Mouse (Mus musculus) C2C12 (cell line): Measurements from ENCODE around the gene Col17a1. TPM values are rescaled to one million over a fixed set of nuclear protein-coding genes. Genes with fewer than 3 reads are reported as not detected.

Experiments
- H3K27me3 ChIP-seq: one replicate; pipeline ENCODE4 v1.6.1; 2011; ENCODE audit not compliant: control insufficient read depth, insufficient read depth, insufficient read length
- H3K36me3 ChIP-seq: one replicate; pipeline ENCODE4 v1.6.1; 2011; ENCODE audit not compliant: control insufficient read depth, insufficient read depth
- H3K4me3 ChIP-seq: one replicate; pipeline ENCODE4 v1.5.1; 2011; ENCODE audit warnings: mild to moderate bottlenecking, control low read depth; ENCODE audit not compliant: poor library complexity, insufficient read depth, severe bottlenecking
- H3K79me2 ChIP-seq: one replicate; pipeline ENCODE4 v1.6.1; 2011; ENCODE audit not compliant: control insufficient read depth, insufficient read depth
- H3K79me3 ChIP-seq: one replicate; pipeline ENCODE4 v1.6.1; 2011; ENCODE audit warnings: low read depth, control low read depth
- H3ac ChIP-seq: one replicate; pipeline ENCODE3; 2011; ENCODE audit warnings: low read depth; ENCODE audit not compliant: control insufficient read depth, insufficient read length
- CEBPB ChIP-seq: IDR thresholded peaks from one replicate; pipeline ENCODE4 v1.6.1; 2011; ENCODE audit warnings: low read depth, mild to moderate bottlenecking, control low read depth, moderate library complexity
- CTCF ChIP-seq: IDR thresholded peaks from one replicate; pipeline ENCODE4 v1.5.1; 2011; ENCODE audit not compliant: control insufficient read depth, insufficient read depth, insufficient read length
- FOSL1 ChIP-seq: IDR thresholded peaks from one replicate; pipeline ENCODE4 v1.8.0; 2011; ENCODE audit warnings: mild to moderate bottlenecking, low read length; ENCODE audit not compliant: poor library complexity, insufficient read depth, severe bottlenecking
- MAX ChIP-seq: IDR thresholded peaks from one replicate; pipeline ENCODE4 v1.6.1; 2011; ENCODE audit warnings: mild to moderate bottlenecking, control low read depth
- MYOD1 ChIP-seq: IDR thresholded peaks from one replicate; pipeline ENCODE4 v1.6.1; 2011; ENCODE audit warnings: low read depth; ENCODE audit not compliant: control insufficient read depth, insufficient read length
- MYOG ChIP-seq: IDR thresholded peaks from one replicate; pipeline ENCODE4 v1.6.1; 2011; ENCODE audit not compliant: control insufficient read depth, insufficient read length; ENCODE audit errors: extremely low read depth
- USF1 ChIP-seq: IDR thresholded peaks from one replicate; pipeline ENCODE4 v1.6.1; 2011; ENCODE audit warnings: low read depth, mild to moderate bottlenecking, control low read depth, moderate library complexity
- polyA plus RNA-seq: library from polyadenylated mRNA; unstranded; fragments of >200 nt; fragmentation: generic; extraction: Trizol; gene quantifications from one replicate; pipeline ENCODE4 v1.2.1, GENCODE M21; 2012; ENCODE audit warnings: missing spikeins

The Col17a1 gene
- polyA plus RNA-seq, 1 experiment: 0.13 TPM

DNA sequence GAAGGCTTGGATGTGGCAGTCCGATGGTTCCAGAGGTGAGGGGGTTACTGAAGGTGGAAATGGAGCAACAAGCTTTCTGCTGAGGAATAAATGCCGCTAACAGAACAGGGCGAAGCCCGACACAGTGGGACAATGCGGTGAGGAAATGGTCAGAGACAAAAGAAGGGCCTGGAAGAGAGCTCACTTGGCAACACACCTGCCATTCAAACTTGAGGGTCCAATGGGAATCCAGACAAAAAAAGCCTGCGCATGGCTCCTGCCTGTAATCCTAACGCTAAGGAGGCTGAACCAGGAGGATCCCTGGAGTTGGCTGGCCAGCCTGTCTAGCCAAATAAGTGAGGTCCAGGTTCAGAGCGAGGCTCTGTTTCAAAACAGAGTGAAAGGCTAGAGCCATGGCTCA, 4.5 kb upstream of the Col17a1 start:
- Histone ChIP-seq H3K79me3 (no peaks in the 10 kb centered on the region), H3K36me3 (no peaks in the 10 kb centered on the region), H3K4me3 (no peak overlapping the region), H3ac (no peak overlapping the region), H3K79me2 (no peaks in the 10 kb centered on the region), H3K27me3 (no peaks in the 10 kb centered on the region)
- TF ChIP-seq USF1 (no peak), MYOG (no peak), CEBPB (no peak), MYOD1 (no peak), CTCF (no peak), MAX (no peak), FOSL1 (no peak)

DNA sequence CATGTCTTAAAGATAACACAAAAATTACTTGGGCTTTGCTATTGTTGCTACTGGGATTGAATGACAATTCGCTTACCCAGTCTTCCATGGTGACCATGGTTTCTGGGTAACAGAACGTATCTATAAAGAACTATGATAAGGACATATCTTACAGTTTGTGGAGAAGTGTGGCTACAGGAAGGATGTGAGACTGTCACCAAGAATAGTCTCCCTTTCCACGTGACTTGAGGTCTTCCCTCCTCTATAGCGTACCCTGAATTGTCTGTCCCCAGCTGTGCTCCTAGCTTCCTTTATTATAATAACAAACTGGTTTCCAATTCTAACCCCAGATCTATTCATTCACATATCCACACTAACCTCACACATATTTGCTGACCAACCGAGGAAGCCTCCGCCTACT, 3.8 kb upstream of the Col17a1 start:
- Histone ChIP-seq H3K4me3 (no peak overlapping the region), H3K79me3 (no peaks in the 10 kb centered on the region), H3K36me3 (no peaks in the 10 kb centered on the region), H3K79me2 (no peaks in the 10 kb centered on the region), H3ac (no peak overlapping the region), H3K27me3 (no peaks in the 10 kb centered on the region)
- TF ChIP-seq MYOG: no peak
- TF ChIP-seq CEBPB: no peak
- no peak for TF ChIP-seq CTCF
- no peak for TF ChIP-seq FOSL1
- TF ChIP-seq MAX: no peak
- no peak for TF ChIP-seq USF1
- no peak for TF ChIP-seq MYOD1

DNA sequence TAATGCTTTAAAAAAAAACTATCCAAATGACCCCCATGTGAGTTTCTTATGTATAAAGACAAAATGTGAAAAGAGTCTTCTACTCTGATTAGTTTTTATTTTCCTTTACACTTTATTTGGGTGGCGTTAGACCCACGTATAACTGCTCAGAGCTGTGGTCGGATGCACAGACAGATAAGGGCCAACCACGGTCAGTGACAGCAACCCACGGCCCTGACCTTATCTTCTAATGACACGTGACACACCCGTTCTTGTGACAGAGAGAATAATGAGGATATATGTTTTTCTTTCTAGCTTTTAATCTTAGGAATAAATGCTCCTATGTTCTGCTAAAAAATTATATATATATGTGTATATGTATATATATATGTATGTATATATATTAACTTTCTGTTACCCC, 2.3 kb downstream of the Col17a1 start:
- no peaks in the 10 kb centered on the region for H3K79me3 ChIP-seq
- TF ChIP-seq CEBPB (no peak), MYOG (no peak), FOSL1 (no peak), CTCF (no peak), MAX (no peak), USF1 (no peak), MYOD1 (no peak)
- no peak overlapping the region for H3ac ChIP-seq
- no peaks in the 10 kb centered on the region for H3K27me3 ChIP-seq
- H3K36me3 ChIP-seq: no peaks in the 10 kb centered on the region
- H3K4me3 ChIP-seq: no peak overlapping the region
- H3K79me2 ChIP-seq: no peaks in the 10 kb centered on the region

DNA sequence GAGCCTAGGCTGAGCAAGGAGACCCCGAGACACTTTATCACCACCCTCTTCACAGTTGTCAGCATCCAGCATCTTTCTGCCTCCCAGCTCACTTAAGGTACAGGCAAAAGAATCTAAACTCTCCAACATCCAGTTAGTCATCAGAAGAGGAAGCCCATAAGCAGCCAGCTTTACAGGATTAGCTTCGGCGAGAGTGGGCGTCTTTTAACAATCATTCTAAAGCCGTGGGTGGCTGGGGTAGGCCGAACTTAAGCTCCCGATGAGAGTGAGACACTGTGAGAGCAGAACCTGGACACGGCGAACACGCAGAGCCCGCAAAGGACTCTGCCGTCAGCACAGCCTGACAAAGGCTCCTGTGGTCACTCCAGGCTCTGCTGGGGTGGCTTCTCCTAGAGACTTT, 13.2 kb downstream of the Col17a1 start:
- Histone ChIP-seq H3ac (no peak overlapping the region), H3K36me3 (no peaks in the 10 kb centered on the region), H3K79me2 (no peaks in the 10 kb centered on the region), H3K4me3 (no peak overlapping the region), H3K27me3 (no peaks in the 10 kb centered on the region), H3K79me3 (no peaks in the 10 kb centered on the region)
- TF ChIP-seq FOSL1 (no peak), MYOD1 (no peak), CTCF (no peak), CEBPB (no peak)

DNA sequence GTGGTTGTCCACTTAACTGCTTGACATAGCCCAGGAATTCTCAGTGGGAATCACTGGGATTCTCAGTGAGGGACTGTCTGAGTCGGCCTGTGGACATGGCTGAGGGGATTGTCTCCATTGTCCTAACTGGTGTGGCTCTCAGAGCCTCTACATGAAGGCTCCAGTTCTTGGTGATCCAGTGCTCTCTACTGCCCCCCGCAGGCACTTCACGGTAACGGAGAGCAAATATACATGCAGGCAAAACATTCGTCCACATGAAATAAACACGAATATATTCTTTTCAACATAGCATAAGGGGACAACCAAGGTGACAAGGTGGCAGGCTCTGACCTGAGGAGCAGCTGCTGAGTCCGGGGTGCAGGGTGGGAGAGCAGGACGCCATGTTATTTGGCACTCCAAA, 17.5 kb downstream of the Col17a1 start:
- Histone ChIP-seq H3ac (no peak overlapping the region), H3K79me2 (no peaks in the 10 kb centered on the region), H3K27me3 (no peaks in the 10 kb centered on the region), H3K79me3 (no peaks in the 10 kb centered on the region), H3K4me3 (no peak overlapping the region), H3K36me3 (no peaks in the 10 kb centered on the region)
- TF ChIP-seq MAX: no peak
- TF ChIP-seq CTCF: peak; percentile 12

DNA sequence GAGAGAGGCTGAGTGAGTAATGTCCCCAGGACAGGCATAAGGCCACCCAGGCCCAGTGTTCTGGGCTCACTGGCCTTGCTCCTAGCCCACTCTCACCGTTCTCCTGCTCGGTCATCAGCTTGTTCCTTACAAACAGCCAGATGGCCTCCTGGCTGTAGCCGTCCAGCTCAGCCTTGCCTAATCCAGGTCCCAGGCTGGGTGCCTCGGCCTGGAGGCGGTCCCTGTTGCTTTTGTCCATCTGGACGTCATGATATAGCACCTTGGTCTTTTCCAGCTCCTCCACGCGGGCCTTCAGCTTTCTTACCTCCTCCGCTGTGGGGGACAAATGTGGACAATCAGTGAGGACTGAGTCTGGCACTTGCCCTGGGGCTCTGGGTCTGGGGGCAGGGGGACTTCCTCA, 23.5 kb downstream of the Col17a1 start:
- H3K4me3 ChIP-seq: no peak overlapping the region
- no peaks in the 10 kb centered on the region for H3K27me3 ChIP-seq
- H3K36me3 ChIP-seq: no peaks in the 10 kb centered on the region
- H3K79me2 ChIP-seq: no peaks in the 10 kb centered on the region
- TF ChIP-seq FOSL1 (no peak), CEBPB (no peak), MYOG (no peak), MAX (no peak), CTCF (no peak), USF1 (no peak), MYOD1 (no peak)
- H3ac ChIP-seq: no peak overlapping the region
- no peaks in the 10 kb centered on the region for H3K79me3 ChIP-seq
